Mouse (Mus musculus): ENCODE measurements around the gene Xrra1. TPM values are rescaled to one million over a fixed set of nuclear protein-coding genes. Genes with fewer than 3 reads are reported as not detected.

The Xrra1 gene
- polyA plus RNA-seq, 1 experiment from 2014 or later: 0.26 TPM

DNA sequence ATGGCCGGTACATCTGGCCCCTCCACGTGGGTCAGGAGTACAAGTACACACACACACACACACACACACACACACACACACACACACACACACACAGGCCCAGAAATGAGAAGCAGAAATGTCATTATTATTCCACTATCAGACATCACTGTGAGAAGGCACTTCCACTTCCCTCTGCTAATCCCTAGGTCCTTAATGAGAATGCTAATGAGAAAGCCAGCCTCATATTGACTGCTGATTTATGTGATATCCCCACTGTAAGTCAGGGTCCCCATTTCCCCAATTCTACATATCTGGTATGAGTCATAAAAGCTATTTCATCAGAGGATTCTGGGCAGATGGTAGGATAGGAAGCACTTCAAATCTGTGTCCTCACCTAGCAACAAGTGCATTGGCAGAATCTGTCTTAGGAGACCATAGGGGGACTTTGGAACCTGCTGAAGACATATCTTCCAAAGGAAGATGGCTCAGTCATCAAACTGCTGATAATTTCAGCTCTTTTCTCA, 28.4 kb downstream of the Xrra1 start:
- 80% methylated on average over 2 of the region's 2 CpGs for WGBS
- H3K4me2 ChIP-seq: no peak overlapping the region

DNA sequence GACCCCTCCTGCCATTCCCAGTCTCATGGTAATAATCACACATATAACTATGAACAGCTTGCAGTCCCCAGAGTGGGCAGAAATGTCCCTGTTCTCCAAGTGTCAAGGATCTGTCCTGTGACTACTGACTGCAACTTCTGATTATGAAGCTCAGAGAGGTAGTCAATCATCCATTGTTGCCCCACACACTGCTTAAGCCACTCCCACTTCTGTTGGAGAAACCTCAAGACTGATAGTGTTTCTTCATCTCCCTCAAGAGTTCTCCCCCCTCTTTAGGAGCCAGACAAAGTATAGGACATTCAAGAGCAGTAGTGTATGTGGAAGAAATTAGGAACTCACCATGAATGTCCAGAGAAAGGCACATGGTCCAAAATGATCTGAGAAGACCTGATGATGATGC, 28.8 kb downstream of the Xrra1 start:
- H3K4me1 ChIP-seq: peaks cover 6% of the 10 kb centered on the region; the same call in 1 of the 2 replicates
- H3K27ac ChIP-seq: no peak overlapping the region
- no peak overlapping the region for H3K4me2 ChIP-seq
- no peak for ATAC-seq (ENCODE audit: borderline replicate concordance, extremely low read depth, low FRiP score, low TSS enrichment)
- H3K27me3 ChIP-seq: no peaks in the 10 kb centered on the region
- no peaks in the 10 kb centered on the region for H3K9me3 ChIP-seq
- H3K4me3 ChIP-seq: no peak overlapping the region
- H3K36me3 ChIP-seq: no peaks in the 10 kb centered on the region
- H3K9ac ChIP-seq: no peak overlapping the region

More for the DNA sequence above, 28.4 kb downstream of the Xrra1 start:
- no peak overlapping the region for H3K27ac ChIP-seq
- no peak overlapping the region for H3K9ac ChIP-seq
- peaks cover 6% of the 10 kb centered on the region; the same call in 1 of the 2 replicates for H3K4me1 ChIP-seq
- H3K36me3 ChIP-seq: no peaks in the 10 kb centered on the region
- no peak for ATAC-seq (ENCODE audit: borderline replicate concordance, extremely low read depth, low FRiP score, low TSS enrichment)
- H3K4me3 ChIP-seq: no peak overlapping the region
- no peaks in the 10 kb centered on the region for H3K9me3 ChIP-seq
- no peaks in the 10 kb centered on the region for H3K27me3 ChIP-seq

DNA sequence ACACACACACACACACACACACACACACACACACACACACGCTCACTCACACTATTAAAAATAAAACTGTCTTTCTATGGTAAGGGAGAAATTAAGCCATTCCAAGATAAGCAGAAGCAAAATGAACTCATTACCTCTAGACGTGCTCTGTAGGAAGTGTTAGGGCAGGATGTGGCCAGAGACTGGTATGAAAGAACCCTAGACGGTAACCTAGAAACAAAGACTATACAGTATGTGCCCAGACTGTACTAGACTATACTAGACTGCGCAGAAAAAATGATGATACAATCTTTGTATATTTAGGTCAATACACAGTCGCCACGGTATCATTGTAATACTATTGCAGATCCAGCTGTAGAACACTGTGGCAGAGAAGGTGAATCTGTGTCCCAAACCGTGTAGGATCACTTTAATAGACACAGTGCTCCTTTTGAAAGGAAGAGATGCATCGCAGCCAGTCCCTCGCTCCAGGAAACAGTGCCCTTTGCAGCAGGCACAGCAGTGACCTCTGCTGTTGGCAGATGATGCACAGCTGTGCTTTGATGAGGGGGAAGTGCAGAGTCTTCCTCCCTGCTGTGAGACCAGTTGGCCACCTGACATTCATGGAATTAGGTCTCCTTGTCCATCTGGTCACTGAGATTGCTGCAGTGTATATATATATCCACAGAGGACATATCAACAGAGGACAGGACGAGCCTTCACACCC, 30.4 kb downstream of the Xrra1 start:
- H3K36me3 ChIP-seq: no peaks in the 10 kb centered on the region
- peaks cover 6% of the 10 kb centered on the region; the same call in 1 of the 2 replicates for H3K4me1 ChIP-seq
- H3K4me3 ChIP-seq: no peak overlapping the region
- no peak for ATAC-seq (ENCODE audit: borderline replicate concordance, extremely low read depth, low FRiP score, low TSS enrichment)
- H3K4me2 ChIP-seq: no peak overlapping the region
- H3K9ac ChIP-seq: no peak overlapping the region
- H3K27ac ChIP-seq: no peak overlapping the region
- 30% methylated on average over 10 of the region's 10 CpGs for WGBS
- no peaks in the 10 kb centered on the region for H3K27me3 ChIP-seq
- H3K9me3 ChIP-seq: no peaks in the 10 kb centered on the region

DNA sequence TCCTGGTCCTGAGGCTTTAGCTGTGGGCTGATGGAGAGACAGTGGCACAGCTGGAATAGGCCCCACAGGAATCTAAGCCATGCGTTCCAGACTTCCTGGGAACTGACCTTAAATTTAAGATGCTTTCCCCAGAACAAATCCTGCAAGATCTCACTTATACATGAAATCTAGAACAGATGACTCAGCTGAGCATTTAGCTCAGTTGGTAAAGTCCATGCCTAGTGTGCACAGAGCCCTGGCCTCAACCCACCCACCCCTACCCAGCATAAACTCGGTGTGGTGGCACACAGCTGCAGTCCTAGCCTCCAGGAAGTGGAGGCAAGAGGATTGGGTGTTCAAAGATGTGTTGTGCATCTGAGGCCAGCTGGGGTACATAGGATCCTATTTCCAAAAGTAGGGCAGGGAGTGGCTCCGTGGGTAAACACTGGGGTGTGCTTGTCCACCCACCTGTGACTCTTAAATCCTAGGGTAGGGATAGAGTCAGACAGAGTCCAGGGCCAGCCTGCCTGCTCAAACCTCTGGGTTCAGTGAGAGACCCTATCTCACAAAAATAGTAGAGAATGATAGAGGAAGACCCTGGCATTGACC, 31.3 kb downstream of the Xrra1 start:
- 59% methylated on average over 3 of the region's 3 CpGs for WGBS
- Histone ChIP-seq H3K9me3 (no peaks in the 10 kb centered on the region), H3K9ac (no peak overlapping the region), H3K27me3 (no peaks in the 10 kb centered on the region), H3K36me3 (no peaks in the 10 kb centered on the region), H3K4me2 (no peak overlapping the region), H3K4me1 (peaks cover 6% of the 10 kb centered on the region; the same call in 1 of the 2 replicates), H3K4me3 (no peak overlapping the region), H3K27ac (no peak overlapping the region)
- ATAC-seq (ENCODE audit: borderline replicate concordance, extremely low read depth, low FRiP score, low TSS enrichment): no peak

DNA sequence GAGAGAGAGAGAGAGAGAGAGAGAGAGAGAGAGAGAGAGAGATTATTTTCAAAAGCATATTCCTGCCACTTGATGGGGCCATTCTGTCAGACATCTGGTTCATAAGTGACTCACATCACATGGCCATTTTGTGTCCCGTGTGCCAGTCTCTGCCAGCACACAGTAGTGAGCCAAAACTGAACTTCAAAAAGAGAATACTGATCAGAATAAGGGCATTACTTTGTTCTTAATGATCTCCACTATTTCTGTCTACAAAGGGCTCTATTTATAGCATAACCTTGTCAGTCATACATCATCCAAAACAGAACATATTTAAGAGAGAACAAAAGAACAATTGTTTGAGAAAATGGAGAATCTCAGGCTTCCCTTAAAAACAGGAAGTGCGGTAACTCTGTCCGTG, 32.6 kb downstream of the Xrra1 start:
- ATAC-seq (ENCODE audit: borderline replicate concordance, extremely low read depth, low FRiP score, low TSS enrichment): no peak
- H3K4me2 ChIP-seq: no peak overlapping the region
- WGBS: 45% methylated on average over 3 of the region's 3 CpGs

DNA sequence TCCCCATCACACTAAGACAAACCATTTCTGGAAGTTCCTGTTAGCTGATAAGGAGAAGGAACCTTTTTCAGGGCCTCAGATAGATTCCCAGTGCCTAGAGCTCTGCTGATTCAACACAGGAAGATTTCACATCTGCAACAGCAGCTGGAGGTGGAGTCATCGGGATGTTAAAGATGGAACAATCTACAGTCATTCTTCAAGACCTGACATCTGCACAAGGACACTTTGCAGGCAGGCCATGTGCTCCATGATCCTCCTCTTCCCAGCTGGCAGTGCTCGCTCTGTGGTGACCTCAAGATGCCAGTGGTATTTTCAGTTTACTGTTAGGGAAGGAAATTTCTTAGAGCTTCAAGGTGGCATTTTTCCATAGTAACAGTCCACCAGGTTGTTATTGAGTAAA, 33.4 kb downstream of the Xrra1 start:
- Histone ChIP-seq H3K9me3 (no peaks in the 10 kb centered on the region), H3K36me3 (no peaks in the 10 kb centered on the region), H3K4me3 (no peak overlapping the region), H3K9ac (no peak overlapping the region), H3K4me1 (peaks cover 6% of the 10 kb centered on the region; the same call in 1 of the 2 replicates), H3K27ac (no peak overlapping the region), H3K4me2 (no peak overlapping the region), H3K27me3 (no peaks in the 10 kb centered on the region)
- no peak for ATAC-seq (ENCODE audit: borderline replicate concordance, extremely low read depth, low FRiP score, low TSS enrichment)
- 66% methylated on average over 2 of the region's 2 CpGs for WGBS

More for the DNA sequence above, 32.6 kb downstream of the Xrra1 start:
- H3K9ac ChIP-seq: no peak overlapping the region
- no peaks in the 10 kb centered on the region for H3K27me3 ChIP-seq
- H3K9me3 ChIP-seq: no peaks in the 10 kb centered on the region
- peaks cover 6% of the 10 kb centered on the region; the same call in 1 of the 2 replicates for H3K4me1 ChIP-seq
- no peak overlapping the region for H3K4me3 ChIP-seq
- H3K36me3 ChIP-seq: no peaks in the 10 kb centered on the region
- no peak overlapping the region for H3K27ac ChIP-seq

DNA sequence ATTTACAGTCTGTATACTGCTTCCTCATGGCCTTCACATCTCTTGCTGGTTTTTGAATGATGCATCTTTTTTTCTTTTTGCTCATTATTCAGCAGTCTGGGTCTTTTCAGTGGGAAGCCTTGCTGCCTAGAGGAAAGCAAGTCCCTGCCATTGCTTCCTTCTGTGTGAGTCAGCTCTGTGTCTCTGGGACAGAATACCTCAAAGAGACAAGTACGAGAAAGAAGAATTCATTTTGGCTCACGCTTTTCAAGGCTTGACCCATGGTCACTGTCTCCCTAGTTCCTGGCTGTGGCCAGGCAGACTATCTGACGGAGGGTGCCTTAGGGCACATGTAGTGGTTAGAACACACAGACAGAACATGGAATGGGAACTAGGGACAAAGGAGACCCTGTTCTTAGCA, 35.1 kb downstream of the Xrra1 start:
- H3K4me1 ChIP-seq: peaks cover 6% of the 10 kb centered on the region; the same call in 1 of the 2 replicates
- no peak for ATAC-seq (ENCODE audit: borderline replicate concordance, extremely low read depth, low FRiP score, low TSS enrichment)
- no peak overlapping the region for H3K4me3 ChIP-seq
- H3K4me2 ChIP-seq: no peak overlapping the region
- WGBS: 75% methylated on average over 3 of the region's 3 CpGs
- H3K27ac ChIP-seq: no peak overlapping the region
- no peaks in the 10 kb centered on the region for H3K36me3 ChIP-seq
- no peaks in the 10 kb centered on the region for H3K9me3 ChIP-seq
- H3K27me3 ChIP-seq: no peaks in the 10 kb centered on the region
- H3K9ac ChIP-seq: no peak overlapping the region

DNA sequence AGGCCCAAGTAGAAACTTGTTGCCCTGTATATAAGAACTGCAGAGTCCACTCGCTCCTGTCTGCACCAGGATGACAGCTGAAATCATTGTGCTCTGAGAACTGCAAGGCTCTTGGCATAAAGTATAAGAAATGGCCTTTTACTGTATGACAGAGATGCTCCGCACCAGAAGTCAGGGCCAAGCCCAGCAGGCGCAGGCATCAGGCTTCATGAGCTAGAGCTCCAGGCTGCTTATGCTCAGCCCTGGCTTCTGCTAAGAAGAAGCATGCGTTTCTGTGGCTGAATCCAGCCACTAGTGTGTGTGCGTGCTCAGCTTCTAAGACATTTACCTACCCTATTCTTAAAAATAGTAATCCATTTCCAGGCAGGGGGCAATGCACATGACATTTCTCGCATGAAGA, 35.6 kb downstream of the Xrra1 start:
- Histone ChIP-seq H3K9me3 (no peaks in the 10 kb centered on the region), H3K27ac (no peak overlapping the region), H3K4me3 (no peak overlapping the region), H3K9ac (no peak overlapping the region), H3K36me3 (no peaks in the 10 kb centered on the region), H3K4me1 (peaks cover 2% of the 10 kb centered on the region; the same call in 1 of the 2 replicates), H3K4me2 (no peak overlapping the region), H3K27me3 (no peaks in the 10 kb centered on the region)
- WGBS: 80% methylated on average over 6 of the region's 6 CpGs
- ATAC-seq (ENCODE audit: borderline replicate concordance, extremely low read depth, low FRiP score, low TSS enrichment): no peak

DNA sequence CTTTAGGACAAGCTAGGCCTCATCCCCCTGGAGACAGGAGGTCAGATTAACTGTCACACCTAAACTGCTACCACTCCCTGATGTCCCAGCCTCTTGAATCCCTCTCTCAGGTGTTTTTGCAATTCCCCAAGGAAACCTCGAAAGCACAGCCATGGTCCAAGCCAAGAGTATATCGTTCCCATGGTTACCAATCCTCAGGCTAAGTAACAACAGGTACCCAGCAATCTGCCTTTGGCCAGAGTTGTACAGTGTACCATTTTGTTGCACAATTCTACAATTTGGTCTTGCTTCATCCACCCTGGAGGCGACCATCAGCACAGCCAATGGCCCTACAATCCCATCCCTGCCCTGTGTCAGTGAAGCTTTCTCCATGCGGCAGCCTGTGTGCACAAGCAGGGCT, 38.0 kb downstream of the Xrra1 start:
- no peaks in the 10 kb centered on the region for H3K4me1 ChIP-seq

DNA sequence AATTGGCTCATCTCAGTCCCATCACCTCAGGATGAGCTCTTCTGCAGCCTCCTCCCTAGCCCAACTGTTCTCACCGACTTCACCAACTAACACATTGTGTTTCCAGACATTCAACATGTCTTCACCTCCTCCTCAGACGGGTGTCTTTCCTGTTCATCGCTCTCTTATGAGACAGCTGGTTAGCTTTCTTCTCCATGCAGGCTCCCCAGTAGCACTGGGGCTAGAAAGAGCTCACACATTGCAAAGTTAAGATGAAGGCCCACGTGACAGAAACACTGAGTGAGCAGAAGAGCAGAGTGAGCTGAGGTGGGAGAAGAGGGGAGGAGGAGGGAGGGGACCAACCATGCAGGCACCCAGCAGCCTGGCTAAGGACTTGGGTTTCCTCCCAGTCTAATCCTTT, 43.3 kb downstream of the Xrra1 start:
- no peaks in the 10 kb centered on the region for H3K4me1 ChIP-seq
- no peak overlapping the region for H3K9ac ChIP-seq
- 56% methylated on average over 4 of the region's 4 CpGs for WGBS

More for the DNA sequence above, 38.0 kb downstream of the Xrra1 start:
- WGBS: 75% methylated on average over 4 of the region's 4 CpGs
- Histone ChIP-seq H3K4me3 (no peak overlapping the region), H3K9me3 (no peaks in the 10 kb centered on the region), H3K27ac (no peak overlapping the region), H3K4me2 (no peak overlapping the region), H3K9ac (no peak overlapping the region), H3K27me3 (no peaks in the 10 kb centered on the region), H3K36me3 (no peaks in the 10 kb centered on the region)
- no peak for ATAC-seq (ENCODE audit: borderline replicate concordance, extremely low read depth, low FRiP score, low TSS enrichment)

DNA sequence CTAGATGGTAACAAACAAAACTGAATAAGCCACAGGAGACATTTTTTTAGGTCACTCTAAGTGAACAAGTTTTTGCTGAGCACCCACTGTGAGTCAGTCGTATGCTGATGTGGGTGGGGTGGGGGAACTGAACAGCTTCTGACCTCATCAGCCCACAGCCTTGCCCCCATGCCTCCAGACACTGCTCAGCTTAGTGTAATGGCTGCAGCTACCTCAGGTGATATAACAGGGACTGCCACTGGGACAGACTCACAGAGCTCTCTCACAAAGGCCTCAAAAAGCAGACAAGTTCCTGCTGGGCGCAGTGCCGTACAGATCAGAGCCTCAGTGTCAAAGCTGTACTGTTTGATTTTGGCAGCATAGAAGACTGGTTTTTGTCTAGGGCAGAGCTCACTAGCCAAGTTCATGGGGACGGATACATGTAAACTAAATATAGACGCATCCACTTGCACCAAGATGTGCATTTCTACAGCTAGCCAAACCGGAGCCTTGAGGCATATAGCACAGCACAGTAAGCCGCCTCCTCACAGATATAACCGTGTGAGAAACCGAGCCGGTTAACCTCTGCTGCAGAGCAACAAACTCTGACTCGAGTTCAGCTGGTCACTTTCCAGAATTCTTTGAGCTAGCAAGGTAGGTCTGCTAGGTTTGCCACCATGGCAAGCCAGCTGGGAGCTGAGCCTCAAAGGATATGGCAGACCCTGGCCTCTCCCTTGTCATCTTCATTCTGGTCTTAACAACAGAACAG, 44.2 kb downstream of the Xrra1 start:
- Histone ChIP-seq H3K9me3 (no peaks in the 10 kb centered on the region), H3K4me2 (no peak overlapping the region), H3K36me3 (no peaks in the 10 kb centered on the region), H3K27me3 (no peaks in the 10 kb centered on the region), H3K27ac (no peak overlapping the region), H3K4me1 (no peaks in the 10 kb centered on the region), H3K9ac (no peak overlapping the region), H3K4me3 (no peak overlapping the region)
- 66% methylated on average over 11 of the region's 11 CpGs for WGBS
- no peak for ATAC-seq (ENCODE audit: borderline replicate concordance, extremely low read depth, low FRiP score, low TSS enrichment)

More for the DNA sequence above, 43.3 kb downstream of the Xrra1 start:
- H3K4me2 ChIP-seq: no peak overlapping the region
- H3K27me3 ChIP-seq: no peaks in the 10 kb centered on the region
- no peak for ATAC-seq (ENCODE audit: borderline replicate concordance, extremely low read depth, low FRiP score, low TSS enrichment)
- no peaks in the 10 kb centered on the region for H3K9me3 ChIP-seq
- no peak overlapping the region for H3K27ac ChIP-seq
- no peaks in the 10 kb centered on the region for H3K36me3 ChIP-seq
- H3K4me3 ChIP-seq: no peak overlapping the region

All from lung, embryonic 15.5 days (tissue).